Mouse (Mus musculus): ENCODE data around the gene Fgf10.

Gene Fgf10

DNA sequence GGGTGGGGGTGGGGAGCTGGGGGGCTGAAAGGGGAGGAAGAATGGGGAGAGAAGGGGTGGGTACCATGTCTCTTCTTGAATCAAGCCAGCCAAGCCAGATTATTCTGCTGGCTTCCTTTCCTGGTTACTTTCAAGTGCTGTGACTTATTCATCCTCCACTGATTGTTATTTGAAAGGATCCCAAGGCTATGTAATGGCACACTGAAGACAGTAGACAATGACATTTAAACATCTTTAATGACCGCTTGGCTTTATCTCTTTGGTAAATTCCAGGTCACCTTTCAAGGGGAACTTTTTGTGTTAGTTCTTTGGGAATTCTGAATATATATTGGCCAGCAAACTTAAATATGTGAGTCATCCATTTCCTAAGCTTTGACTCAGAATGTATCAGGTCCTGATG is 47.1 kb downstream of the Fgf10 start:
- no peak for DNase-seq (ENCODE audit: low spot score in 2 of 2)

DNA sequence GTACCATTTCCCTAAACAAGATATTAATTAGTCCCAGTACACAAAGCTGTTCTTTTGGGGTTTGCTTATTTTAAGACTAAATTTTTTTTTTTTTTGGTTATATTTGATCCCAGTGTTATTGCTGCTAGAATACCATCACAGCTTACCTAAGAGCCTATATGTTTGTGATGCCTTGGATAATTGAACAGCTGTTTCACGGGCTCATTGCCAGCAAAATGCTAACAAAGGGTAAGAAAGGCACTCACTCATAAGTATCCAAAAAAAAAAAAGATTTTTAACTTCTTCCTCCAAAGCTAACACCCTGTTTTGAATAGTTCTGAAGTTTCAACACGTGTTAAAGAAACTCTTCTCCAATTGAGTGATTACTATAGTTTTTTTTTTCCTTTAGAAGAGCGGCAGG is 48.8 kb downstream of the Fgf10 start:
- no peak for DNase-seq (ENCODE audit: low spot score in 2 of 2)

DNA sequence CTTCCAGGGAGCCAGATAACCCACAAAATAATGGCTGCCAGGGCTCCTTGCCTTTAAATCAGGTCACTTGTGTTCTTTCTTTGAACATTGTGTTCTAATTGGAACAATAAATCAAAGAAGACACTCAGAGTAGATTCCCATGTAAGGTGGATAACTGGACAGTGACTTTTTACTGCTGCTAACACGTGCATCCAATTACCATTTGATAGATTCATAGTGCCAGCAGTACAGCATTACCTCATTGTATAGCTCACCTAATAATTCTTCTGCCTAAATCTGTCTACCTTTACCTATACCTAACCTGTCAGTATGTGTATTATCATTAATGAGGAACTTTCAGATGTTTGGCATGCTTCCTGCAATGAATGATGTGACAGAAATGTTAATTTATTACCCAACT is 52.1 kb downstream of the Fgf10 start:
- DNase-seq (ENCODE audit: low spot score in 2 of 2), result no peak

DNA sequence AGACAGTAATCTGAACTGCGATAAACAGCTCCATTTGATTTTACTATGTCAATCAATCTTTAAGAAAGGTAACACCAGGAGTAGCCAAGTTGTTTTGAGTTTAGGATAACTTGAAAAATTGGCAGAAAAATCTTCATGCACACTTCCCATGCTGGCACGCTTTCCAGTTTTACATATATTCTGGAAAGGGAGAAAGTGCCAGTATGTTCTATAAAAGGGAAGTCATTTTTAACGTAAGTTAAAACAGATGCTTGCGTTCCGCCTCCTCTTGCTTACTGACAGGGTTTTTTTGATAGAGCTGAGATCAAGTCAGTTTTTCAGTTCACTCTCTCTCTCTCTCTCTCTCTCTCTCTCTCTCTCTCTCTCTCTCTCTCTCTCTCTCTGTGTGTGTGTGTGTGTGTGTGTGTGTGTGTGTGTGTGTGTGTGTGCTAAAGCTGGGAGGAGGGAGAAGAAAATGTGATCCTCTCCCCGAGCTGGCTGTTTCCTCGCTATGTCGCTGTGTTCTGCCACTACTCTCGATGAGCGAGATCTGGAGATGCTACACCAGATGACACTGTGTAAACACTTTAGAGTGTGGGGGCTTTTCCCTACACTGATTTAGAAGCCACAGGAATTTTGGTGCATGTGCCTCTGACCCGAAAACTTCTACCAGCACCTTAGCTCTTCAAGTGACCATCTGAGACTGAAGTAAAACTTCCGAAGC is 62.4 kb downstream of the Fgf10 start:
- DNase-seq (ENCODE audit: low spot score in 2 of 2), result no peak

DNA sequence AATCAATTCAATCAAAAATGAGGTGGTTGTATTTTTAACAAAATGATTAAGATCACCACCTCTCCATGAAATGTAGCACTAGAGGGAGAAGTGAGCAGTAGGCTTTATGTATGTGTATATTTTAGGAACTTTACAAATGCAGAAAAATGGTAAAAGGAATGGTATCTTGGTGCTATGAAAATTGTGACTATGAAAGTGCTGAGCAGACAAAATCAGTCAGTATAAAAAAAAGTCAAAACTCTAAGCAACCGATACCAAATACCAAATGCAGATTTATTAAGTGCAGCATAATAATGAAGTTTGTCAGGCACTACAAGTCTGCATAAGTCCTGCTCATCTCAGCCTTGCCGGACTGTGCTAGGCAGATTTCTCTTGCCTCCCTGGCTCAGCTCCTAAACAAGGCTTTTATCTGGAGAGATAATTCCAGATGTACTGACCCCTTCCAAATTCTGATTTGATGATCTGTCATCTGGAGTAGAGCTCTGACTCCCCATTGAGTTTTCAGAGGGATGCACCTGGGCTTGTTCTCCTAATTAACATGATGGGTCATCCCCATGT is 70.3 kb downstream of the Fgf10 start:
- DNase-seq (ENCODE audit: low spot score in 2 of 2), result no peak

DNA sequence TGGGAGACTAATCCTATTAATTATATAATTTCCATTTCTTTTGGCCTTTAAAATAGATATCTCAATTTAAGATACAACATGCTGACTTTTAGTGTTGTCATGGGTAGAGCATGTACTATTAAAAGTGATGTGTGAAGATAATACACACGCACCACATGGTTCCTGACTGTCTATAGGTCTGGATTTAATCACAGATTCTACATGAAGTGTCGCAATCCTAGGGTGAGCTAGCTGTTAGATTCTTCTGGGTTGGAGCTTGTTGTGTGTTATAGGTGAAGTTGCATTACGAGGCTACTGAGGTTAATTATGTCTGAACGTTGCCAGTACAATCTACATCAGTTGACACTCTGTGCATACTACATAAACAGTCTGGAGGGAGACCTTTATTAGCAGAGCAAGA is 73.2 kb downstream of the Fgf10 start:
- DNase-seq (ENCODE audit: low spot score in 2 of 2), result no peak

DNA sequence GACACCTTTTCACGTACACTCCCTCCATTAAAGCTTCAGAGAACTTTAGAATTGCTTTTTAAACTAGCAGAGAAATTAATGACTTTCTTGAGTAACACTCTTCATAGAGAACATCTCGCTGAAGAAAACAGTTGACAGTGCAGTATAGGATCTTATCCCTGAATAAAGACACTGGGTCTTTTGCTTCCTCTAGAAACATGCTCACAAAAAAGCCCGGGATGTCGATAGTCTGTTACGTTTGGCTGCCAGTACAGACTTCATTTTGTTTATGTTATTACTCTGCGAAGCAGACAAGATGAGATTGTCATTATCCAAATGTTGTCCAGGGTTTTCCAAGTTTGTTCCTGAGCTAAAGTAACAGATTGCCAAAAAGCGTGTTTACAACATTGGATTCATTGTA is 75.2 kb downstream of the Fgf10 start:
- no peak for DNase-seq (ENCODE audit: low spot score in 2 of 2)

DNA sequence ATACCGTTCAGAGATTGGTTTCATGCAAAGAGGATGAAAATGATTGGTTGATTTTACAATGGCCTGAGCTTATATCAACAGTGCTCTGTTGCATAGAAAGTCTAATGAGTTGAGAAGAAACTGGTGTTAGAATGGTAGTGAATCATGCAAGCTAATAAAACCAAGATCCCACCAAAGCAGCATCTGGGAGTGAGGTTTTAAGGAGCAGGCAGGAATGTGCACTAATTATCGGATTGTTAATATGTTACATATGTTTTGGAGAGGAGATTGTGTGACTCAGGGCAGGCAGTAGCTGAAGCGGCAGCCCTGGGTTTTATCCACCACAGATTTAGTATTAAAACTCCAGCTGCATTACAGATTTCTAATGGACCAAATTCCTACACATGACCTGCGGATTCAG is 76.8 kb downstream of the Fgf10 start:
- no peak for DNase-seq (ENCODE audit: low spot score in 2 of 2)

DNA sequence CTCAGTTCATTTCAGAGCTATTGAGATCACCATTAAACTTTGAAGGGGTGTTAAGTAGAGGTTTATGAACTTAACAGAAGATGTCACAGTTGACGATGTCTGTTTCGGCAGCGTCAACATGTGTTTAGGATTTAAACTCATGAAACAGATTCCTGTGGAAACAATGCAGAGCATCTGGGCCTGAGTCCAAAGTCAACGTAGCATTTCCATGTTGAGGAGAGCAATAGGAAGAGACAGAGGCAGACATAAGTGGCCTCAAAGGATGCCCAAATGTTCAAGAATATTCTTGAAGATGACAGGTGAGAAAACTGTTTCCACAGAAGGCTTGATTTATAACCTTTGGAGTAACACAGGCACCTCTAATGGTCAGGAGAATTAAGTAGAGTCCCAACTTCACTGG is 84.4 kb downstream of the Fgf10 start:
- DNase-seq (ENCODE audit: low spot score in 2 of 2), result no peak

DNA sequence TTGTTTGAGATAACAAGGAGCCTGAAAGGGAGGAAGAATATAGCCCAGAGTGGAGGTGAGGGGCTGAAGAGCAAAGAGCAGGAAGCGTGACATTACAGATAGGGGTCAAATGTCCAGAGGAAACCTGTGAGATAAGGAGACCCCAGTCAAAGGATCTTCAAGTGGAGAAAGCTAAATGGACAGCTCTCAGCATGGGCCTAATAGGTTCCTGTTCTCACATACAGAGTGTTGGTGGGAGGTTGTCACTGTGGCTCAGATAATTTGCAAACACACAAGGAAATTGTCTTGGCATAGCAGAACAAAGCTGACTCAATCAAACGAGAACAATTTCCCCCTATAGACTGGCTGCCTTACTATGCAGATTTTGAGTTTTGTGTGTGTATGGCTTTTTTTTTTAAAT is 89.4 kb downstream of the Fgf10 start:
- DNase-seq (ENCODE audit: low spot score in 2 of 2), result no peak

DNA sequence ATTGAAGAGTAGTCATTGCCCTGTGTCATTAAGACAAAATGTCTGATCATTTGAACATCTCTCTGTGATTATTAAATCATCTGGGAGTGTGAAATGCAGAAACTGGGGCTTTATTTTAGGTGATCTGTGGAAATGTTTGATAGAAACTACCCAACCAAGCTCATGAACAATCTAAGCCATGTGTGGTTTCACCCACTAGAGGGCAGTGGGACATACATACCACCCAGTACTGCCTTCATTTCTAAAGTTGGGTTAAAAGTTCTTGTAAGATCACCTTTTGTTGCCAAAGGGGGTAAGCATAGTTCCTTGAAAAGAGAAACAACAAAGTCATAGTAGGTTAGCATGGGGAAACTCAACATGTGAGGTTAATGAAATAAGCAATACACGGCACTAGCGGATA is 93.4 kb downstream of the Fgf10 start:
- DNase-seq (ENCODE audit: low spot score in 2 of 2), result no peak

DNA sequence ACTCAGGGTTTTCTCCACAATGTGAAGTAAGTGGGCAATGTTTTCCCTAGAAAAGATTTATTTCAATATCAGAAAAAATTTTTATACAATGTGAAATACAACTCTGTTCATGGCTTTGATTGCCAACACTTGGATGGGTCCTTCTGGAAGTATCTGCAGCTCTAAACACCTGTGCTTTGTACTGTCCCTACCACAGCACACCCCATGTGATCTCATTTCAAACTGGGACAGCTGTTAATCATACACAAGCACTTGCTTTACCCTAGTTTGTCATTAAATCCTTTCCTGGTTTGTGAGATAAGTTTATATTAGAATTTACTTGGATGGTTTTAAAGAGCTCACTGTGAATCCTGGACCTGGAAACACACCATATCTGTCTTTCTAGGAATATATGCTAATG is 102.6 kb downstream of the Fgf10 start:
- no peak for DNase-seq (ENCODE audit: low spot score in 2 of 2)

DNA sequence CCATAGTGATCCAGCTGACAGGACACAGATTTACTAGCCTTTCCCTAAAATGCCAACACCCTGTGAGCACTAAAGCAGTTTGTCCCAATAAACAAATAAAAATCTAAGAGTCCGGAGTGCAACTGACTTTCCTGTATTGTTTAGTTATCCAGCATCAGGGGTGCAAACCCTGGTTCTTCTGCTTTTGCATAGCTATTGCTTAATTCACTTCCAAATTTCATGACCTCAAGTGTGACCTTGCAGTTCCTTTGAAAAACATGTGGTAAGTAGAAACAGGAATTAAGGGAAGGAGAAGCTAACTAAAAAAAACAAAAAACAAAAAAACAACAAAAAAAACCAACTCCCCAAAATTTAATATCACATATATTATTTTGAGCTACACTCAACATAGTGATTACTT is 105.6 kb downstream of the Fgf10 start:
- no peak for DNase-seq (ENCODE audit: low spot score in 2 of 2)

DNA sequence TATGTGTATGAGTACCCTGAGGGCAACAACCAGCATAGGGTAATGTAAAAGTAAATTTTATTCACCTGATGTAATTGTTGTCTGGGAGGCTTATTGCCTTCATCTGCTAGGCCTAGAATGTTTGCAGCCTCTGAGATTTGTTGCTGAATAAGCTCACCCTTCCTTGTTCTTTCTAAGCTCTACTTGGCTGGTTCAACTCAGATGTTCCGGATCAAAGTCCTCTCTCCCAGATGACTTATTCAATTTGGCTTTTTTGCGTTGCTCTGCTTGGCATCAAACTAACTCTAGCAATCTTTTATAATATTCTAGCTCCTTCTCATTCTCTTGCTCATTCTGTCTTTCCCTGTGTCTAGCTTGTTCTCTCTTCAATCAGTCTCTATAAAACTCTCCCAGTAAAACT is 109.6 kb downstream of the Fgf10 start:
- no peak for DNase-seq (ENCODE audit: low spot score in 2 of 2)

DNA sequence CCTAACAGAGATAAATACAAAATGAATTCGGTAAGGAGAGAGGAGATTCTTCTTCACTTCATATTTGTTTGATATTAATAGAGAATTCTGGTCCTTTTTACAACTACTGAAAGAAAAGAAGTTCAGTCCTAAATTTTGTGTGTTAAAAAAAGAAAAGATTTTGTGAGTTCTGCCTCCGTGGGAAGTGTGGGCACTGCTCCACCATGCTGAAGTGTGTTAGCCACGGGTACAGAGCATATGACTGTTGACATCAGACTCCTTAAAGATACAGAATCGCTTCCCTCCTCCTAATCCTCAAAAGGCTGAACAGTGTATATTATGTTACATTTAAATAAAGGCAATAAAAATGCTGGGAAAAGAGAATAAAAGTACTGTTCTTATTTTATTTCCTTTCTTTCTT is 122.2 kb downstream of the Fgf10 start:
- no peak for DNase-seq (ENCODE audit: low spot score in 2 of 2)

DNA sequence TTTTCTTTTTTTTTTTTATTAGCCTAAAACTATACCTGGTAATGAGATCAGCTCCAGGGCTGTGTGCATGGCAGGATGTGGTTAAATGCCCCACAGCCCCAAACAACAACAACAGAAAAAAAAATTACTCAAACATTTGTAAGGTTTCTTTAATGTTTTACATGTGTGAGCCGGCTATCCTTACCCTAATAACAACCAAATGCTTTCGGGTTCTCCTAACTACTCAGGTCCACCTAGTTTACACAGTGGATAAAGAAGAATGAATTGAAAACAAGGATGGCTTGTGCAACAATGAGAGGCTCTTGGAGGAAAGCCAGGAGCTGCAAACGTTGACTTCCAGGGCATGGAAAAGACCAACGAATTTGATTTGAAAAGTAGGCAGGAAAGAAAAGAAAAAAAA is 122.6 kb downstream of the Fgf10 start:
- no peak for DNase-seq (ENCODE audit: low spot score in 2 of 2)

DNA sequence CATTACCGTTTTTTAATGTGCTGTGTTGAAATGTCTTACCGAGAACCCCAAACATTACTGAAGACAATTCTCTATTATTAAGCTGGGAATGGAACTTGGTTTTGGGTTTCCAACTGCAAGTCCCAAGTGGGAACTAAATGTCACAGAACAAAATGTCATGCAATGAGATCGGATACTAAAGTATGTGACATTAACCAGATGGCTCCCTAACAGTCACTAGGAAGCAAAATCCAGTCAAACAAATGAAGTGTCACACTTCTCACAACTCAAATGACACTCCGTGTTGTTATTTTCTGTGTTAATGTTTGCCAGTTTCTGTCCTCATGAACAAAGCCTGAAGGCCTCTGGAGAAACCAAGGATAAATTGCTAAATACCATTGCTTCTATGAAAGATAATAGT is 130.6 kb downstream of the Fgf10 start:
- no peak for DNase-seq (ENCODE audit: low spot score in 2 of 2)

DNA sequence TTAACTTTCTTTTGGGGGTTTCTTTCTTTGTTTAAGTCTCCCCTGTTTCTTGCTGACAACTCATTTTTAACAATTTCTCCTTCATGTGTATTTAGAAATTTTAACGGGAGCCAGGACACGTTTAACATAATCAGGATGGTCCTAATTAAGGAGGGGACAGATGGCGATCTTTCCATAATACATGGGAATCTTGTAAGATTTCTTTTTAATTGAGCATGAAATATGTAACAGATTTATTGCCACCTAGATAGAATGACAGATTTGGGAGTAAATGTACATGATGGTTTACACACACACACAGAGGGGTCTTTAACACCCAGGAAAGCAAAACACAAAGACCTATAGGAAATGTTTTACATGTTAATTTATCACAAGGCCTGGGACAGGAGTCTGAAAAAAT is 137.1 kb downstream of the Fgf10 start:
- DNase-seq (ENCODE audit: low spot score in 2 of 2), result no peak

DNA sequence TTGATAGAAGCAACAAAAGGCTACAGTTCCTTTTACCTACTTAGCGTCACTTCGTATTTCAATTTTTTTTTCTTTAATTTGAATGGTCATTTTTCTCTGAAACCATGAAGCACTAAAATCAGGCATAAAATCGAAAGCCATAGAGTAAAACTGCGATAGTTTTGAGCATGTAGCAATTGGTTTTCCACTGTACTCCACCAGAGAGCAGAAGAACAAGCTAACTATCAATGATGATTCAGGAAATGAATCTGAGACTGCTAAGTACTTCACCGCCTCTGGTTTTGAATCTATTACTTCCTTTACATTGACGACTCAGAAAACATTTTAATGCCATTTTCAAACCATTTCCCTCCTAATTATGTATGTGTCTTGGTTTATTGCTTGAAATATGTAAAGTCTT is 150.2 kb downstream of the Fgf10 start:
- no peak for DNase-seq (ENCODE audit: low spot score in 2 of 2)

DNA sequence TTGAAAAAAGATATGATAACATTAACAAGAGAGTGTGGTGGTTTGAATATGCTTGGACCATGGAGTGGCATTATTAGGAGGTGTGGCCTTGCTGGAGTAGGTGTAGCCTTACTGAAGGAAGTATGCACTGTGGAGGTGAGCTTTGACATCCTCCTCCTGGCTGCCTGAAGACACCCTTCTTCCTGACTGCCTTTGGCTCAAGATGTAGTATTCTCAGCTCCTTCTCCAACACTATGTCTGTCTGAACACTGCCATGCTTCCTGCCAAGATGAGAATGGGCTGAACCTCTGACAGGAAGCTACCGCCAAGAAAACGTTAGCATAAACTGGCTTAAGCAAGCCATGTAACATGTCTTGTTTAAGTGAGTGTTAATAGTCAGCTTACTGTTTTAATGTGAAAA is 153.5 kb downstream of the Fgf10 start:
- no peak for DNase-seq (ENCODE audit: low spot score in 2 of 2)

DNA sequence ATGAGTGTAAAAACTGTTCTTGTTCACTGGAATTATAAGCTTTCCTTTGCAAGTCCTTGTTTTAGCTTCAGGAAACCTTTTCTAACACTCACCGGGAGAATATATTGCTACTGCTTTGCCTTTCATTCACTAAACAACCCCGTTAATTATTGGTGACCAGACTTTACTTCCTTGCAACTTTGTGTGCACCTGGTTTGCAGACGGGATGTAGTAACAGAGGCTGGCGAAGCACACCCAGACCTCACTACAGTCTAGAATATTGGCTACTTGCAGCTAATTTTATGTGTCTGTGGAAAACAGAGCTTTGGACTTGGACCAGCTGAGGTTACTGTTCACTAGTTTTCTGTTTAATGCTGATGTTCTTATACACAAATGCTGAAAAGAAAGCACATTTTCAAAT is 155.5 kb downstream of the Fgf10 start:
- DNase-seq (ENCODE audit: low spot score in 2 of 2), result no peak

DNA sequence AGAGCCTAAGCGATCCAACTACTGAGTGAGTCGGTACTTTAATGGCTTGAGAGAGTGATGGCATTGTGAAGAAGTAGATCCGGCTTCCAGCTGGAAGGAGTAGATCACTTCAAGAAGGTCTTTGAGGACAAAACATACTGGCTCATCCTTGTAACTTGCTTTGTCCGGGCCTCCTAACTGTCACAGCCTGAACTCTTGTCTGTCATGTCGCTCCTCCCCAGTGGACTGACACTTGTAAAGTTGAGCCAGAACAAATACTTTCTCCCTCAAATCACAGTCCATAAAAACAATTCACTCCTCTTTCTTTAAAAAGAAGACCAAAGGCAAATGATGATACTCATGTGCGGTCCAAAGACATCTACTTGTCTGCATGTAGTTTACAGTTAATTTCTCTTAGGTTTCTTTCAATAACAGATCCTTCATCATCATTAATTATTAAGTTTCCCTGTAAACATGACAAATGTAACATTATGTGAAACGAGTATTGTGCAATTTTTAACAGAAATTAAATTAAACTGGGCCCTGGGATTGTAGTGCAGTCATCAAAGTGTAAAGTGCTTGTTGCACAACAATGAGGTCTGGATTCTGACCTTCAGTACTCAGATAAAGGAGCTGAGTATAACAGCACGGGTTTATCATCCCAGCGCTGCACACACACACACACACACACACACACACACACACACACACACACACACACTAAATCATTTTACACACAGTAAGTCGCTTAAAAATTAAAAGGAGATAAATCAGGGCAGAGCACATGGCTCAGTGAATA is 159.2 kb downstream of the Fgf10 start:
- no peak for DNase-seq (ENCODE audit: low spot score in 2 of 2)

DNA sequence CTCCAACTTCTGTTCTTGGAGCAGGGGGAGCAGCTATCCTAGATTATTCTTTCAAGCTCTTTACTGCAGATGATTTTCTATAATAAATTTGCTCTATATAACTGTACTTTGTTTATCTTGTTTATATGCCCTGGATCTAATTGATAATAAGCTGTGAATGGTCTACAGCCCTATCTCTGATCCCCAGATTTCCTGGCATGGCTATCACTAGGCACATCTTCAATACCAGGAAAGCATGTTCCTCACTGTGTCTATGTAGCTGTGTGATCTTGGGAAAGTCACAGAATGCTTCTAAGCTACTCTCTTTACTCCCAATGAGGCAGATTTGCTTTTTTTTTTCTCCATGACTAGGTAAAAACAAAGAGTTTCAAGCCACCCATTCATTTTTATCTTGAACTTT is 164.4 kb downstream of the Fgf10 start:
- no peak for DNase-seq (ENCODE audit: low spot score in 2 of 2)
